Mouse (Mus musculus) forebrain, embryonic 16.5 days (tissue): ENCODE data around the gene Lsamp. TPM values are rescaled to one million over a fixed set of nuclear protein-coding genes. Genes with fewer than 3 reads are reported as not detected.

Experiments used
- ATAC-seq: fragments of 200-750 bp; cut with Nextera tagmentation; 2 replicates; pipeline ENCODE4 v1.8.0; 2017; ENCODE audit warnings: mild to moderate bottlenecking, moderate library complexity
- H3K27ac ChIP-seq: fragments of 300-500 bp; sonication (generic); 2 replicates; pipeline ENCODE4 v1.5.1; 2014; ENCODE audit warnings: low read length, control low read depth
- H3K27me3 ChIP-seq: fragments of 300-500 bp; sonication (generic); replicated peaks from 2 replicates; pipeline ENCODE4 v1.6.1; 2014; ENCODE audit warnings: low read length; ENCODE audit not compliant: control insufficient read depth, insufficient read depth
- H3K36me3 ChIP-seq: fragments of 300-500 bp; sonication (generic); 2 replicates; pipeline ENCODE4 v1.6.1; 2014; ENCODE audit not compliant: control insufficient read depth, insufficient read depth
- H3K4me1 ChIP-seq: fragments of 300-500 bp; sonication (generic); replicated peaks from 2 replicates; pipeline ENCODE4 v1.6.1; 2014; ENCODE audit warnings: low read length; ENCODE audit not compliant: control insufficient read depth, insufficient read depth
- H3K4me2 ChIP-seq: fragments of 300-500 bp; sonication (generic); 2 replicates; pipeline ENCODE4 v1.6.1; 2014; ENCODE audit warnings: mild to moderate bottlenecking, low read length, control low read depth
- H3K4me3 ChIP-seq: fragments of 300-500 bp; sonication (generic); replicated peaks from 2 replicates; pipeline ENCODE4 v1.5.1; 2014; ENCODE audit warnings: mild to moderate bottlenecking, low read length, control low read depth
- H3K9ac ChIP-seq: fragments of 300-500 bp; sonication (generic); replicated peaks from 2 replicates; pipeline ENCODE4 v1.6.1; 2014; ENCODE audit warnings: low read depth, low read length, control low read depth
- H3K9me3 ChIP-seq: fragments of 300-500 bp; sonication (generic); 2 replicates; pipeline ENCODE4 v1.6.1; 2016; ENCODE audit warnings: low read length; ENCODE audit not compliant: control insufficient read depth
- WGBS: fragments of 180-500 bp; shearing (Covaris S2); extraction: QIAGEN DNeasy Blood & Tissue Kit; methylation state at CpG from one replicate; pipeline ENCODE4 v1.1.7; 2014; 5-methylcytosine and 5-hydroxymethylcytosine counted together
- polyA plus RNA-seq: library from polyadenylated mRNA; unstranded; fragments of >200 nt; fragmentation: Nextera tagmentation; extraction: Ambion mirVana; gene quantifications from 2 replicates; pipeline ENCODE4 v1.2.1, GENCODE M21; 2015

Gene Lsamp
- polyA plus RNA-seq, 1 experiment from 2014 or later: 68.1 TPM

GRCm38 (mm10) chr16:41777586-41777985, 1793.4 kb downstream of the Lsamp start:
- H3K4me1 ChIP-seq: no peaks in the 10 kb centered on the region
- H3K27ac ChIP-seq: no peak overlapping the region
- ATAC-seq: no peak
- no peak overlapping the region for H3K9ac ChIP-seq
- H3K9me3 ChIP-seq: no peaks in the 10 kb centered on the region
- H3K36me3 ChIP-seq: no peaks in the 10 kb centered on the region
- 92% methylated on average over 1 of the region's 1 CpGs for WGBS
- no peak overlapping the region for H3K4me2 ChIP-seq
- no peak overlapping the region for H3K4me3 ChIP-seq
- no peaks in the 10 kb centered on the region for H3K27me3 ChIP-seq

DNA sequence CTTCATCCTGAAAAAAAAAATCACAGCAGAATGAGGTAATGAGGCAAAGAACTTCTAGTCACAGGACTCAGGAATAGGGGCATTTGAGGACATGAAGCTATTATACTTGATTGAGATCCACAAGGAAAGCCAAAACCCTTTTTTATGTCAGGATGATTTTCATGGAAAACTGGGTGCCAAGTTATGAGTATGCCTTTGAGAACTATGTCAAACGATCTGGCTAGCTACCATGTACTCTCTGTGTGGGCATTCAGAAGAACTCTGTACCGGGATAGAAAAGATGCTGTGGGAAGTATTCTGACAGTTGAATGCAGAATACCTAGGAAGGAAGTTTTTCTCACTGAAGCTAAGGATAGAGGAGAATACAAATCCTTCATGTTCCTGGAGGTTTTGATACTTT, 1801.4 kb downstream of the Lsamp start:
- Histone ChIP-seq H3K9me3 (no peaks in the 10 kb centered on the region), H3K4me2 (no peak overlapping the region), H3K27me3 (no peaks in the 10 kb centered on the region), H3K36me3 (no peaks in the 10 kb centered on the region), H3K4me1 (no peaks in the 10 kb centered on the region), H3K27ac (no peak overlapping the region), H3K4me3 (no peak overlapping the region), H3K9ac (no peak overlapping the region)
- WGBS: 55% methylated on average over 2 of the region's 2 CpGs
- no peak for ATAC-seq

DNA sequence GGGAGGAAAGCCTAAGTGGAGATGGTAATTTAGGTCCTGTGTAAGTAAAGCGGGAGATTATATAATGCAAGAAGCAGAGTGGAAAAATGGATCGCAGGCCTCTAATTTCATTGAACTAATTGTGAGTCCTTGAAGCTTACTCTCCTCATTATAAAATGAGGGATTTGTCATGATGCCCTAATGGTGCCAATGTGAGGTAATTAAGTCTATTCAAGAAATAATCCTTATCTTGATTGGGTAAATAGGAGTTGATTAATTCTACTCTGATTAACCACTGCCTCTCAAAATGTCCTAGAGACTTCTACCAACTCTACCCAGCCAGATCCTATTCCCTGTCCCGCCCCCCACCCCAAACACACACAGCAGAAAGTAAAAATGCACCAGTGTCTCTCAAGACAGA, 1802.5 kb downstream of the Lsamp start:
- Histone ChIP-seq H3K9ac (no peak overlapping the region), H3K9me3 (no peaks in the 10 kb centered on the region), H3K4me1 (no peaks in the 10 kb centered on the region), H3K27ac (no peak overlapping the region), H3K4me3 (no peak overlapping the region), H3K27me3 (no peaks in the 10 kb centered on the region), H3K4me2 (no peak overlapping the region), H3K36me3 (no peaks in the 10 kb centered on the region)
- 17% methylated on average over 3 of the region's 3 CpGs for WGBS
- peak; percentile 81 for ATAC-seq

GRCm38 (mm10) chr16:41787146-41787545, 1803.0 kb downstream of the Lsamp start:
- H3K4me2 ChIP-seq: no peak overlapping the region
- H3K36me3 ChIP-seq: no peaks in the 10 kb centered on the region
- no peaks in the 10 kb centered on the region for H3K27me3 ChIP-seq
- no peaks in the 10 kb centered on the region for H3K4me1 ChIP-seq
- ATAC-seq: peak; percentile 12; the same call in 1 of the 2 replicates
- 16% methylated on average over 1 of the region's 1 CpGs for WGBS
- no peak overlapping the region for H3K4me3 ChIP-seq
- no peak overlapping the region for H3K27ac ChIP-seq
- H3K9ac ChIP-seq: no peak overlapping the region
- no peaks in the 10 kb centered on the region for H3K9me3 ChIP-seq

DNA sequence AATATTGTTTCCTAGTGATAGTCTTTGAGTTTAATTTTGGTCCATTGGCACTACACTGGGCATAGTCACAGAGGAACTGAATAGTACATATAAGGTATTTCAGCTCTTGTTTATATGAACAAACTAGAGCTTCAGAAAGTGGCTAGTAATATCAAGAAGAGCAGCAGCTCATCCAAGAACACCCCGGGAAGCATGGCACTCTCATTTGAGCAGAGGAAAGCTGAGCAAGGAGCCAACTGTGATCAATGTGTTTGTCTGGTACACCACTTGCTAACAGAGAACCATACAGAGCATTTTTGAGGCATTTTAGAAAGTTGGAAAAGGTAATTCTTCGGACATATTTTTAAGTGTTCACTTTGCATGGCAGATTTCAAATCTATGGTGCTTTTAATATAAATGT, 1805.9 kb downstream of the Lsamp start:
- H3K4me1 ChIP-seq: no peaks in the 10 kb centered on the region
- no peak overlapping the region for H3K4me3 ChIP-seq
- H3K27me3 ChIP-seq: no peaks in the 10 kb centered on the region
- H3K27ac ChIP-seq: no peak overlapping the region
- no peaks in the 10 kb centered on the region for H3K36me3 ChIP-seq
- no peaks in the 10 kb centered on the region for H3K9me3 ChIP-seq
- H3K9ac ChIP-seq: no peak overlapping the region
- WGBS: 89% methylated on average over 2 of the region's 2 CpGs
- ATAC-seq: no peak
- no peak overlapping the region for H3K4me2 ChIP-seq

- H3K4me3 ChIP-seq: no peak overlapping the region
- H3K4me1 ChIP-seq: peaks cover 6% of the 10 kb centered on the region; the same call in 1 of the 2 replicates
- no peak overlapping the region for H3K9ac ChIP-seq
- WGBS: 53% methylated on average over 6 of the region's 6 CpGs
- no peaks in the 10 kb centered on the region for H3K36me3 ChIP-seq
- H3K27me3 ChIP-seq: no peaks in the 10 kb centered on the region
- H3K9me3 ChIP-seq: no peaks in the 10 kb centered on the region
- H3K27ac ChIP-seq: no peak overlapping the region
- peak; percentile 53 for ATAC-seq
- no peak overlapping the region for H3K4me2 ChIP-seq
Measured at GRCm38 (mm10) chr16:41820369-41820768, 1836.2 kb downstream of the Lsamp start.

DNA sequence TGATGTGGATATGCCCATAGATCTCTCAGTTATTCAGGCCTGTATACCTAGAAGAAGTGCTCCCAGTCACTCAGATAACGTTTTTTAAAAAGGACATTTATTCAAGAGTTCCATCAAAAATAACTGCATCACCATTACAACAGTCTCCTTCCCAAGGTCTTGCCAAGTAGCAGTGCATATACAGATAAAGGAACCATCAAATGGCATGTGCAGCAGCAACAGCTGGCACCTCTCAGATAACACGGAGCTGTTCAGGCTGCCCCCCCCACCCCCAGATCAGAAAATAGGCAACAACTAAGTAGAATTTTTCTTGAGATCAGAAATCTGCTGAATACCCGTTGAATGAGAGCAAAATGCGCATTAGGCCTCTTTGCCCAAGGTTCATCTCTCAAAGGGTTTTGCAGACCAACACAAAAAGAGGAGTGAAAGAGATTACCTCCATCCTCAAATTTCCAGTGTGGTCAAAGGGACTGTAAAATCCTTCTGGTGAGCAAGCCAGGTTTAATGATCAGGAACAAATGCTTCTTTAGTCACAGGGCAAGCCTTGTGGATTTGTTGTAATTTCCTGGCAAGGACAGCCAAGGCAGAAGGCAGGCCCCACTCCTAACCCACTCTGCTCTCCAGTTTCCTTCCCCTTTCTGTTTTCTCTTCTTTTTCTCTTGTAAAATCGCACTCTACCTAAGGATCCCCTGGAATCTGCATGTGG, 1842.9 kb downstream of the Lsamp start:
- H3K36me3 ChIP-seq: no peaks in the 10 kb centered on the region
- ATAC-seq: peak; percentile 50
- peaks cover 9% of the 10 kb centered on the region for H3K4me1 ChIP-seq
- H3K9me3 ChIP-seq: no peaks in the 10 kb centered on the region
- H3K27ac ChIP-seq: no peak overlapping the region
- WGBS: 29% methylated on average over 5 of the region's 5 CpGs
- no peaks in the 10 kb centered on the region for H3K27me3 ChIP-seq
- no peak overlapping the region for H3K4me3 ChIP-seq
- H3K9ac ChIP-seq: no peak overlapping the region
- no peak overlapping the region for H3K4me2 ChIP-seq

DNA sequence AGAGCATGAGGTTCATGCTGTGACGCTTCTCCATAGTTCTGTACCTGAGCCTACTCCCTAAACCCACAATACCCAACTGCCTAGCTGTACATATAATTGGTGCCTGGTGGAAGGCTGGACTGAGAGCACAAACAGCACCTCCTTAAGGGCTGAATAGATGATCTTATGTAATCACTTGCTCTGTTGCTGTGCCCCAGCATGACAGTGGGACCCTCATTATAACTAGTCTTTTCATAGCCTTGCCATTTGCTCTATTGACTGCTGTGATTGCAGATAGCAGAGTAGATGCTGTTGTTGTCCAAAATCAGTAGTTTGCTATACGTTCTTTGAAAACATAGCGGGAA, 1843.4 kb downstream of the Lsamp start:
- no peaks in the 10 kb centered on the region for H3K27me3 ChIP-seq
- 23% methylated on average over 3 of the region's 3 CpGs for WGBS
- peak; percentile 43; the same call in 1 of the 2 replicates for ATAC-seq
- H3K4me2 ChIP-seq: no peak overlapping the region
- H3K4me1 ChIP-seq: peaks cover 9% of the 10 kb centered on the region
- H3K9ac ChIP-seq: no peak overlapping the region
- H3K9me3 ChIP-seq: no peaks in the 10 kb centered on the region
- H3K4me3 ChIP-seq: no peak overlapping the region
- H3K27ac ChIP-seq: no peak overlapping the region
- no peaks in the 10 kb centered on the region for H3K36me3 ChIP-seq

DNA sequence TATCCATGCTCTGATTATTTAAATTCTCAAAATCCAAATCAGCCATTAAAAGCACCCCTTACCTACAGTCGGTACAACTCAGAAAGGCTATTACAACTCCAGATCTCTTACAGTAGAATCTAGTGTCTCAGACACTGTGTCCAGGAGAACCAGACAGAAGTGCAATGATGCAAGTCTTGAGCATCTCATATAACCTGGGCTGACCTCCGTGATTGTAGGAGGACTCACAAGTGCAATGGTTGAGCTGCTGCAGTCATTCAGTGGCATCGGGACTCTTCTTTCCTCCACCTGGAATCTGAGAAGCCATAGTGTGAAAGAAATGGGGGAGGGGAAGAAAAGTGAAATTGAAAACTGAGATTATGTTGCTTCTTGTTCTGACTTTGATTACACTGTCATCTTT, 1850.5 kb downstream of the Lsamp start:
- ATAC-seq: no peak
- Histone ChIP-seq H3K9ac (no peak overlapping the region), H3K9me3 (no peaks in the 10 kb centered on the region), H3K36me3 (no peaks in the 10 kb centered on the region), H3K27ac (no peak overlapping the region), H3K4me3 (no peak overlapping the region), H3K27me3 (no peaks in the 10 kb centered on the region), H3K4me1 (no peaks in the 10 kb centered on the region), H3K4me2 (no peak overlapping the region)
- WGBS: 84% methylated on average over 3 of the region's 3 CpGs

GRCm38 (mm10) chr16:41835745-41836144, 1851.6 kb downstream of the Lsamp start:
- 49% methylated on average over 6 of the region's 6 CpGs for WGBS
- Histone ChIP-seq H3K9ac (no peak overlapping the region), H3K4me1 (no peaks in the 10 kb centered on the region), H3K27me3 (no peaks in the 10 kb centered on the region), H3K4me2 (no peak overlapping the region), H3K27ac (no peak overlapping the region), H3K9me3 (no peaks in the 10 kb centered on the region), H3K4me3 (no peak overlapping the region), H3K36me3 (no peaks in the 10 kb centered on the region)
- ATAC-seq: no peak; the same call in 1 of the 2 replicates
